Mouse (Mus musculus): Measurements from ENCODE around the gene Smim7.

The Smim7 gene

DNA sequence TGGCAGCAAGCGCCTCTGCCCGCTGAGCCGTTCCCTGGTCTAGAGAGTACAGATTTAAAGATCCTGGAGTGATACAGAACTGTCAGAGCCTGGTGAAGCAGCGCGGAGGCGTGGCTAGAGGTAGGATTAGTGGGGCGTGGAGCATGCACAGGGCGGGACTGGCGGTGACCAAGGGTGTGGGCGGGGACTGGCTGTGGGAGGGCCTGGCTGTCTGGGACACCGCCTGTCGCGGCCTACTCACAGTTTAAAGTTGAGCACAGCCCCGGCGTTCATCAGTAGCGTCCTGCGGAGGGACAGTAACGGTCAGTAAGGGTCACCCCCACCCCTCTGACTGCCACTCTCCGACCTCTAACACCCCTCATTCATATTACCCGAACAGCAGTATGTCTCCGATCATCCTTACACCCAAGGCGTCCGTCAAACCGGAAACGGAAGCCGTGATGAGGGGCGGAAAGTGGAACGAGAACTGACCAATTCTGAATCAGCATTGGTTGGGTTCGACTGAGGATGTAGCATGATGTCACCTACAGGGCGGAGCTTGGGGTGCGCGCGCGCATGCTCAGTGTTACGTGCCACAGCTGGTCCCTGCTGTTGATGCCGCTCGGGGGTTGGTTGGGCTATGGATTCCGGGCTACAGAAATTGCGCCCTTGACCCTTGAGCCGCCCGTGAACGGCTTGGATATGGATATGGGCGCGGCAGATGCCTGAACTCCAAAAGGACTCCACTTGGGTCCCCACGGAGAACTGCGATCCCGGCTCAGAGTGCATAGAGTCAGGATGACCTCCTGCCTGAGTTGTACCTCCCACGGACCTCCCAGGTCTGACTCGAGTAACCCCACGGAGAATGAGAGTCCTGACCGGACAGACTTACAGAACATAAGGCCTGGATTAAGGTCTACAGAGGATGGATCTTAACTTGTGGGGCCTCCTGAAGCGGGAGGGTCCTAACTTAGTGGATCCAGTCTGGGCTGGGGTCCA, at the start of gene Smim7:
Smim7 (minus strand) TSS at position 456 of the 978 bp plus-strand sequence.
- peak; percentile 98 for DNase-seq (ENCODE audit: low spot score)

GRCm38 (mm10) chr8:72590198-72590597, 19.3 kb upstream of the Smim7 start:
- peak; percentile 66 for DNase-seq (ENCODE audit: low spot score)

GRCm38 (mm10) chr8:72589286-72589685, 18.4 kb upstream of the Smim7 start:
- peak; percentile 53 for DNase-seq (ENCODE audit: low spot score)

DNA sequence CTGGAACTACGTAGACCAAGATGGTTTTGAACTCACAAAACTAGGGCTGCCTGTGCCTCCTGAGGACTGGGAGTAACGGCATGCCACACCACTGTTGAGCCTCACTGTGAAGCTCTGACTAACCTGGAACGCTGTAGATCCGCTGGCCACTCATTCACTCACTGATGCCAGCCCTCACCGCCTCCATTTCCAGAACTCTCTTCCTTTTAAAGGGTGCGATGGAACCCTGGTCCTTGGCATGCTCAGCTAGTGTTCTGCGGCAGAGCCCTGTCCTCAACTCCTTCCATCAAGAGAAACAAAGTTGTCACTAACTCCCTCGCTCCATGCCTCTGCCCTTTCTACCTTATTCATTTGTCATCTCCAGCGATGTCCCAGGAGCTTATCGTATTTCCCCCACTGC, 18.0 kb upstream of the Smim7 start:
- no peak for DNase-seq (ENCODE audit: low spot score)

- no peak for DNase-seq (ENCODE audit: low spot score)
These were observed 16.9 kb upstream of the Smim7 start for GRCm38 (mm10) chr8:72587806-72588205.

DNA sequence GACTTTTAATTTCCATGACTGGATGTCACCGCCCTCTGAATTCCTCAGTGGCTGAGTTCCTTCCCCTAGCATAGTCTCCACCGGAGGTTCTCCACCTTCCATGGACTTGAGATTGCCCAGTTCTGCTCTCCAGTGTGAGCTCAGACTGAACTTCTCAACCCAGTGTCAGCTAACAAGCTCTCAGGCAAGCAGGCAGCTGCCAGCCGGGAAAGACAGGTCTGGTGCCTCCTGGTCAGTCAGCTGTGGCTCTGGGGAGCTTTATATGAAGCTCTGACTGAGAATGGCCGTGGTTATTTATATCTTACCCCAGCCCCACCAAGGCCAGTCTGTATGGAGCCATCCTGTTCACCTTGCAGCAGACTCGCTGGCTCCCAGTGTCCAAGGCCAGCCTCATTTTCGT, 13.5 kb upstream of the Smim7 start:
- no peak for DNase-seq (ENCODE audit: low spot score)

- no peak for DNase-seq (ENCODE audit: low spot score)
These were observed 12.3 kb upstream of the Smim7 start for GRCm38 (mm10) chr8:72583056-72583771.

DNA sequence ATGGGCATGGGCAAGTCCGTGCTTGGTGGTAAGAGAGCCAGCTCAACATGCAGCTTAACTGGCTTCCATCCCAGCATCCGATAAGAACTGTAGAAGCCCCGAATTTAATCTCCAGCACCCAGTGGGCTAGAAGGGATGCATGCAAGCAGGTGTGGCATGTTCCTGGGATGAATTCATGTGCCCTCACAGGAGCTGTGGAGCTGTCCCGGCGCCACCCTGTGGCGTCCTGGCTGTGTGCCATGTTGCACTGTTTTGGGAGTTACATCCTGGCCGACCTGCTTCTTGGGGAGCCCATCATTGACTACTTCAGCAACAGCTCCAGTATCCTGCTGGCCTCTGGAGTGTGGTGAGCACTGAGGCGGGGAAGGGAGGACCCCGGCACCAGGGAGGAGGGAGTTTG, 8.5 kb upstream of the Smim7 start:
- no peak for DNase-seq (ENCODE audit: low spot score)

DNA sequence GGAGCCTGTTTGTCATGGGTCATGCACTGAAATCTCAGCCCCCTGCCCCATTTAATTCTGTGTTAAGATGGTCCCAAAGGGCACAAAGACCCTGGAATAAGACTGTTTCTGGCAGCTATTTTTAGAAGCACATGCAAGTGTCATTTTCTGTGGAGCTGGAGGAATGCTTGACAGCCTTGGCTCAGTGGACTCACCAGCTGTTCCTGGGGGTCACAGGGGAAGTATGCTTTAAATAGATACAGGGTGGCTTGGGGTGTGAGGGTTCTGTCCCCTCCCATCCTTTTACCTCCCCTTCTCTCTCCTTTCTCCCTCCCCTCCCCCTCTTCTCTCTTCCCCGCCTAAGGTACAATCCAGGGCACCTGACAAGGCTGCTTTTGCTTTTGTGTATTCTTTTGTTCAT, 7.1 kb upstream of the Smim7 start:
- no peak for DNase-seq (ENCODE audit: low spot score)

- no peak for DNase-seq (ENCODE audit: low spot score)
These were observed 6.4 kb upstream of the Smim7 start for GRCm38 (mm10) chr8:72577266-72577665.

GRCm38 (mm10) chr8:72575915-72576314, 5.0 kb upstream of the Smim7 start:
- no peak for DNase-seq (ENCODE audit: low spot score)

DNA sequence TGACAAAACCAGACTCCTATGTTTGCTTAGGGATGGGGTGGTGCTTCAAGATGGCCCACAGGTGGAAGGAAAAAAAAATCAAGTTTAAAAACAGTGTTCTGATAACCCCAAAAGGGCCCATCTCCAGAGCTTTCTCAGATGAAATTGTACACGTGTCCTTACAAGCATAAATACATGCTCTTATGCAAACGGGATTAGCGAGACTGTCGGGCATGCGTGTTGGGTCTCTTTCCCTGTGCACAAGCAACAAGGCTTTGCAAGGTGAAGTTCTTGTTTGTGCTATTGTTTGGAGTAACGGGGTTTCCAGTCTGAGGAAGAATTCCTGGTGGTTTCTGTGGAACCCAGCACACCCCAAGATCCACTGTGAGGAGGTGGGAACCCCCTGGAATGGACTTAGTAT, 2.6 kb upstream of the Smim7 start:
- DNase-seq (ENCODE audit: low spot score): no peak

- DNase-seq (ENCODE audit: low spot score): no peak
These were observed 1.6 kb upstream of the Smim7 start for GRCm38 (mm10) chr8:72572507-72572906.

- DNase-seq (ENCODE audit: low spot score): peak; percentile 88
These were observed 954 bp upstream of the Smim7 start, which contains the start of gene Tmem38a for GRCm38 (mm10) chr8:72571611-72572473. Tmem38a (plus strand) TSS chr8:72572055.

DNA sequence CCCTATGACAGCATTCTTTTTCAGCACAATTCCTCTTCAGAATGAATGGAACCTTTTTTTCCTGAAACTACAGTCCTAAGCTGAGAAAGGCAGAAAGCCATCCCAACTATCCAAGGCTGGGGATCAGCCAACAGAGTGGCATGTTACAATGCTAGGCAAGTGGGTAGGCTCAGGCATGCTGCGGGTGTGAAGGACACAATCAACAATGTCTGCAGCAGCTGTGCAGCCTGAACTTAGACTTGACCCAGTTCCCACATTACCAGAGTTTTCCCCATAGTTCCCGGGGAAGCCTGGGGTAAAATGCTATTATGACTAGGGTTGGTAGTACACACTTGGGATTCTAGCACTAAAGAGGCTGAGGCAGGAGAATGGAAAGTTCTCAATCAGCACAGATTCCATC, 4.9 kb downstream of the Smim7 start:
- DNase-seq (ENCODE audit: low spot score): no peak

DNA sequence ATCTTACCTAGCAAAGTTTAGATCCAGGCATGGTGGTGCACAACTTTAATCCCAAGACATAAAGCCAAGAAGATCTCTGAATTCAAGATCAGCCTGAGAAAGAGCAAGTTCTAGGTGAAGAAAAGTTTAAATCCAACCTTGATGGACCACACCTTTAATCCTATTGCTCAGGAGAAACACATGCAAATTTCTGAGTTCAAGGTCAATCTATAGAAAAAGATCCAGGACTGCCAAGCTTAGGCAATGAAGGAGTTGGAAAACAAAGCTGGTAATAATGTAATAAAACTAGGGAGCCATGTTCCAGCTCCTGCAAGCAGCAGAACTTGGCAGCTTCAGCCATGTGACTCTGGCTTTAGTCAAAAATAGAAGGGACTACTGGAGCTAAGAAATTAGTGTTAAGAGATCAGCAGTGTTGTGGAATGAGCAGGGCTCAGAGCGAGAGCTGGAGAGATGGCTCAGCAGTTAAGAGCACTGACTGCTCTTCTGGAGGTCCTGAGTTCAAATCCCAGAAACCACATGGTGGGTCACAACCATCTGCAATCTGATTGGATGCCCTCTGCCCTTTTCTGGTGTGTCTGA, 9.7 kb downstream of the Smim7 start:
- DNase-seq (ENCODE audit: low spot score): no peak

DNA sequence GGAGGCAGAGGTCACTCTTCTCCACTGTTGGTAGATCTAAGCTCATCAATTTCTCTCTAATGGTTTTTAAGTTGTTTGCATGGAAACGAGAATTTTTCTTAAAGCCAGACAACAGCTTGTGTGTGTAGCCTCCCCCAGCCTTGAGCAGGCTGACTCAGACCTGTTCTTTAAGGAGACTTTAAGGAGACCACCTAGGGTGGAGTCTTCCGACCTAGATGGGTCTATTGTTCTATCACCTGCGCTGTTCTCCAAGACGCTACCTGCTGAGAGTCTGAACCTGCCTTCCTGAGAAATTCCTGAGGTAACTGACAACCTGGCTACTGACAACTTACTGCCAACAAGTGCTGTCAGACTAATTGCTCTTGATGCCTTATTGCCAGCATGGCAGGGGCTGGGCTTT, 15.1 kb downstream of the Smim7 start:
- no peak for DNase-seq (ENCODE audit: low spot score)

DNA sequence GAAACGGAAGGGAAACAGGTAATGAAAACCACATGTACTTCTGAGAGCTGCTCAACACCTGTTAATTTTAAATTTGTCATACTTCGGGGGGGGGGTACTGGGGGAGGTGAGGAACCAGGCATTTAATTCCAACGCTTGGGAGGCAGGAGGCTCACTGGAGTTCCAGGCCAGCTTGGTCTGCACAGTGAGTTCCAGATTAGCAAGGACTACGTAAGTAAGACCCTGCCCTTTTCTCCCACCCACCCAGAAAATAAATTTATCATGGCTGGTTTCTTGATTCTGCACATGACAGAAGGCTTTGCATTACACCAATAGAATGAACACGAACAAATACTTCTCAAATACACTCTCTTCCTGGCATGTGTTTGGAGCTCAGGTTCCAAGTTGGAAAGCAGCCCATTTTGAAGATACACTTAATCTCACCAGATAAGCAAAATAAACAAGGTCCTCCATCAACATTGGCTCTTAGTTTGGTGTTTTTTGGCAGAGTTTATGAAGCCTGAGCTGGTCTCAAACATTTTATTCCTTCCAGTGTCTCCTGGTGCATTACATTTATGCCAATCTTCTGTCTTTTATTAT, 21.5 kb downstream of the Smim7 start:
- DNase-seq (ENCODE audit: low spot score): no peak

- DNase-seq (ENCODE audit: low spot score): no peak
These were observed 22.1 kb downstream of the Smim7 start for GRCm38 (mm10) chr8:72548644-72549313.

GRCm38 (mm10) chr8:72547802-72548643, 22.9 kb downstream of the Smim7 start, which contains the start of gene Med26:
Med26 (minus strand) TSS chr8:72548270.
- DNase-seq (ENCODE audit: low spot score): peak; percentile 98

Measured in testis, postnatal 10 days (tissue).